Mouse (Mus musculus): ENCODE results near the gene Tomm40. TPM values are rescaled to one million over a fixed set of nuclear protein-coding genes. Genes with fewer than 3 reads are reported as not detected.

The Tomm40 gene
- polyA plus RNA-seq, 1 experiment = 111 TPM

DNA sequence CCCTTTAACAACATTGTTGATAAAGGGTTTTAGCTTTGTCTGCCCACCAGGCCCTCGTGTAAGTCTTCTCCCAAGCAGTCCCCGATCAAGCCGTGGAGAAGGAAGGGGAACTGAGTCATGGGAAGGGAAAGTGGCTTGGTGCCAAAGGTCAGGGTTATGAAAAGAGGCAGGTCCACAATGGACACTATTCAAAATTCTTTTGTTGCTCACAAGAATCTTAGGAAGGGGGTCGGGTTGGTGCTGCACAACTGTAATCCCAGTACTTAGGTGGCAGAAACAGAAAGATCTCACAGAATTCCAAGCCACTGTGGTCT, 35.8 kb upstream of the Tomm40 start:
- DNase-seq (ENCODE audit: low read depth) = no peak
- TF ChIP-seq POLR2A (IDR thresholded peaks at IDR 0.05; ENCODE audit: borderline replicate concordance, extremely low read depth, insufficient read depth, insufficient read length, poor library complexity, severe bottlenecking) (no peak), CTCF (IDR thresholded peaks at IDR 0.05; ENCODE audit: borderline replicate concordance, extremely low read depth, insufficient read depth, insufficient read length) (no peak)

GRCm38 (mm10) chr7:19750217-19751069, 35.2 kb upstream of the Tomm40 start, which contains the start of gene Nectin2:
Gene Nectin2, minus strand, starts transcription at chr7:19750483.
- DNase-seq (ENCODE audit: low read depth) = peak; percentile 90
- TF ChIP-seq POLR2A (IDR thresholded peaks at IDR 0.05; ENCODE audit: borderline replicate concordance, extremely low read depth, insufficient read depth, insufficient read length, poor library complexity, severe bottlenecking) (no peak), CTCF (IDR thresholded peaks at IDR 0.05; ENCODE audit: borderline replicate concordance, extremely low read depth, insufficient read depth, insufficient read length) (peak; percentile 82)

- DNase-seq (ENCODE audit: low read depth) = peak; percentile 98
- TF ChIP-seq POLR2A (IDR thresholded peaks at IDR 0.05; ENCODE audit: borderline replicate concordance, extremely low read depth, insufficient read depth, insufficient read length, poor library complexity, severe bottlenecking) (peak; percentile 63; the same call in 1 of the 2 replicates), CTCF (IDR thresholded peaks at IDR 0.05; ENCODE audit: borderline replicate concordance, extremely low read depth, insufficient read depth, insufficient read length) (peak; percentile 93)
These were observed 34.4 kb upstream of the Tomm40 start for GRCm38 (mm10) chr7:19749389-19750216.

GRCm38 (mm10) chr7:19748219-19749195, 33.3 kb upstream of the Tomm40 start:
- no peak for DNase-seq (ENCODE audit: low read depth)
- TF ChIP-seq POLR2A (IDR thresholded peaks at IDR 0.05; ENCODE audit: borderline replicate concordance, extremely low read depth, insufficient read depth, insufficient read length, poor library complexity, severe bottlenecking) (no peak), CTCF (IDR thresholded peaks at IDR 0.05; ENCODE audit: borderline replicate concordance, extremely low read depth, insufficient read depth, insufficient read length) (no peak)

DNA sequence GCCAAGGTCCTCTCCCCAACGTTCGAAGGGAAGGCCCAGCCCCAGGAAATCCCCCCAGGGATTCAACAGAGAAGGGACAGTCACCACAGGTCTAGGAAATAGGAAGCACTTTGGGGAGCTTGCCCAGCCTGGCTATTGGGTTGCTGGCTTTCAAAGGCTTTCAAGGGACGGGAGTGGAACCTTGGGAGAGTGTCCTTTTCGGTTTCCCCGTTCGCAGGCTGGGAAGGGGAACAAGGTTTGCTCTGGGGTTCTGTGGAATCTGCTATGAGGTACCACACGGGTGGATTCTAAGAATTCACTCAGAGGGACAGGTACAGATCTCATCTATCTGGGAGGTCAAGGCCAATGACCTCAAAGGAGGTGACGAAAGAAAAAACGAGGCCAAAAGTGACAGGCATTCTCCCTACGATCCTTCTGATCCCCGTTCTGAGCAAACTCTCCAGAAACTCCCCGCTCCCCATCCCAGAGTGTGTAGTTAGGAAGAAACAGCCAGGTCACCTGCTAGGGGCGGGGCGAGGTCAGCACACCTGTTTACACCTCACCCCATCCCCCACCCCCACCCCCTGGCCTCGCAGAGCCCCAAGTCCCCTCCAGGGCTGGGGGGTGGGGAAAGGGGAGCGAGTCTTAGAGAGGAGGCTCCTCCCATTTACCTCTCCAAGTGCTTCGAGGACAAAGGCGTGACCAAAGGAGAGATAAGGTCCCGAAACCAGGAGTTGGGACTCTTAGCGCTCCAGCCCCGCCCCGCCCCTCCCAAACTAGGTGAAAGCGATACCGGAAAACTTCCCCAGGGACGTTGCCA, 32.4 kb upstream of the Tomm40 start:
- no peak for TF ChIP-seq CTCF (IDR thresholded peaks at IDR 0.05; ENCODE audit: borderline replicate concordance, extremely low read depth, insufficient read depth, insufficient read length)
- no peak for DNase-seq (ENCODE audit: low read depth)

DNA sequence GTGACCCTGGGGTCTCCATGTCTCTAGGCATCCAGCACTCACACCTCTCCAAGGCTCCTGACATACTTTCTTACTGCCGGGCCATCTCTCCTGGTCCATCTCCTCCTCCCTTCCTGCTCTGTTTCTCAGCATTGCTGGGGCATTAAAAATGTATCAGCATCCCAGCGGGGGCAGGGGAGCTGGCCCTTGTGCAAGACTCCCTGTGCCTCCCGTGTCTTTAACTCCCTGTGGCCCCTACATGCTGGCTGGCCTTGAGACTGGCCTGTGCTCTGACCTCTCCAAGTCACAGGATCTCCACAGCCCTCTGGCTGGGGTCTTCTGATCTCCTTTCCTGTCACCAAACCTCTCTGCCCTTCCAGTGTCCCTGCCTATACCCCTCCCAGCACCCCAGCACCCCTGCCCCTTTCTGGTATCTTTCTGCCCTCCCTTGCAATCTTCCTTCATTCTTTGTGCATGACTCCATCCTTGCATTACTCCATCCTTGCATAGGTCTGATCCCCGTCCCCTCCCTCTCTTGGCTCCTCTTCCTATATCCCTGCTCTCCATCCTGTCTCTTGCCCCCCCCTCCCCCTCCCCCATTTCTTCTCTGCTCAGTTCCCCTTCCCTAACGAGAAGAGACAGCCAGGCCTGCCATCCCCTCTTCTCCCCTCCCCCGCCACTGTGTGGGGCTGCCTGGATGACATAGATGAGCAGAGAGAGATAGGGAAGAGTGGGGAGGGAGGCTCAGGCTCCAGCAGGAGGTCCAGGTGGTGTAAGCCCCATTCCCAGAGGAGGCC, 31.4 kb upstream of the Tomm40 start:
- no peak for TF ChIP-seq CTCF (IDR thresholded peaks at IDR 0.05; ENCODE audit: borderline replicate concordance, extremely low read depth, insufficient read depth, insufficient read length)
- no peak for TF ChIP-seq POLR2A (IDR thresholded peaks at IDR 0.05; ENCODE audit: borderline replicate concordance, extremely low read depth, insufficient read depth, insufficient read length, poor library complexity, severe bottlenecking)
- peak; percentile 48 for DNase-seq (ENCODE audit: low read depth)

DNA sequence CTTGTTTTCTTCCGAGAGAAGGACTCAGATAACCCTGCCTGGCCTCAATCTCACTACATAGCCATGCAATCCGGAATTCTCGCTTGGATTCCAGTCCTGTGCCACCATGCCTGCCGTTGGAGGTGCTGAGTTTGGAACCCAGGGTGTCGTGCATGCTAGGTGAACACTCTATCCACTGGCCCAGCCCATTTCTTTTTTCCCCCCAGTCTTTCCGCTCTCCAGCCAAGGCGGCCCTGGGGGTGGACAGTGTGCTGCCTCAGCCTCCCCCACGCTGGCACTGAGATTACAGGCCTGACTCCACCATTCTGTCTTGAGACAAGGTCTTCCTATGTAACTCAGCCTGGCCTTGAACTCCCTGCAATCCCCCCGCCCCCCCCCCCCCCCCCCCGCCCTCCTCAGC, 30.7 kb upstream of the Tomm40 start:
- TF ChIP-seq POLR2A (IDR thresholded peaks at IDR 0.05; ENCODE audit: borderline replicate concordance, extremely low read depth, insufficient read depth, insufficient read length, poor library complexity, severe bottlenecking) (no peak), CTCF (IDR thresholded peaks at IDR 0.05; ENCODE audit: borderline replicate concordance, extremely low read depth, insufficient read depth, insufficient read length) (no peak)
- DNase-seq (ENCODE audit: low read depth) = no peak

- DNase-seq (ENCODE audit: low read depth) = no peak
- TF ChIP-seq CTCF (IDR thresholded peaks at IDR 0.05; ENCODE audit: borderline replicate concordance, extremely low read depth, insufficient read depth, insufficient read length) (no peak), POLR2A (IDR thresholded peaks at IDR 0.05; ENCODE audit: borderline replicate concordance, extremely low read depth, insufficient read depth, insufficient read length, poor library complexity, severe bottlenecking) (no peak)
These were observed 29.6 kb upstream of the Tomm40 start for GRCm38 (mm10) chr7:19744590-19745385.

DNA sequence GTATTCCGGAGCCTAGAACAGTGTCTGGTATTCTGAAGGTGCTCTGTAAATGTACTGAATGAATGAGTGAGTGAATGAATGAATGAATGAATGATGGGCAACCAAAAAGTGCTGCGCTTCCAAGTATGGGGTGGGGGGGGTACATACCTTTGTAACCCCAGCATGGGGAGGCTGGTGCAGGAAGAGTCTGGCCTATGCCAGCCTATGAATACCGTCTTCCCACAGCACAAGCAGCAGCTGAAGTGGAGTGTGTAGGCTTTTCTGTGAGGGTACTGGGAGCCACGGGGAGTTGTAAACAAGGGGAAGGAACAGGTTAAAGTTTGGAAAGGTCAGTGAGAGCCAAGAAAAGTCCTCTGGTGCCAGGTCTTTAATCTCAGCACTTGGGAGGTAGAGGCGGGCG, 28.6 kb upstream of the Tomm40 start:
- DNase-seq (ENCODE audit: low read depth) = no peak
- TF ChIP-seq CTCF (IDR thresholded peaks at IDR 0.05; ENCODE audit: borderline replicate concordance, extremely low read depth, insufficient read depth, insufficient read length) (no peak), POLR2A (IDR thresholded peaks at IDR 0.05; ENCODE audit: borderline replicate concordance, extremely low read depth, insufficient read depth, insufficient read length, poor library complexity, severe bottlenecking) (no peak)

All from brain, embryonic 14.5 days (tissue).